Mouse (Mus musculus) right cerebral cortex, postnatal 25 days (tissue): ENCODE data around the gene Pigl.

Experiments
- DNase-seq: peaks from one replicate; pipeline ENCODE4 v3.0.0; 2022

Gene Pigl

DNA sequence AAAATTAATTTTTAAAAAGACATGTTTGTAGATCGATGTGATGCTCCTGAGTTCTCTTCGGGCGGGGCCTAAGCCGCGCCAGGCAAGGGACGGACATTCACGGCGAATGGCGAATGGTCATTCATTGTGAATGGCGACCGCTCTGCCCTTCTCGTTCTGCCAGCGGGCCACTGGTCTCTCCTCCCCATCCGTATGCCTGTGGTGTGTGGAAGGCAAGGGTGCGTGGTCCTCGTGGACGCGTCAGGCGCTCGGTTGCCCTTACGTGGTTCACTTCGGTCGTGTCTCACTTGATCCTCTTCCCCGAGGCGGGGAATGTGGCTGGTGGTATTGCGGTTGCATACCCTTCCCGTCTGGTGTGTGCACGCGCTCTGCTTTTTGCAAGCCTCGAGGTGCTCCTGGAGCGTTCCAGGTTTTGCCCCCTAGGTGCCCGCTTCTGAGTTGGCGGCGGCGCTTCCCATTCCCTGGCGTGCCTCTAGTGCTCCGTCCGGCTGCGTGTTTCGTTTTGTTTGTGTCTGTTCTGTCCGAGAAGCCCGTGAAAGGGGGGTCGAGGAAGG lies 102.3 kb downstream of the Pigl start:
- no peak for DNase-seq

DNA sequence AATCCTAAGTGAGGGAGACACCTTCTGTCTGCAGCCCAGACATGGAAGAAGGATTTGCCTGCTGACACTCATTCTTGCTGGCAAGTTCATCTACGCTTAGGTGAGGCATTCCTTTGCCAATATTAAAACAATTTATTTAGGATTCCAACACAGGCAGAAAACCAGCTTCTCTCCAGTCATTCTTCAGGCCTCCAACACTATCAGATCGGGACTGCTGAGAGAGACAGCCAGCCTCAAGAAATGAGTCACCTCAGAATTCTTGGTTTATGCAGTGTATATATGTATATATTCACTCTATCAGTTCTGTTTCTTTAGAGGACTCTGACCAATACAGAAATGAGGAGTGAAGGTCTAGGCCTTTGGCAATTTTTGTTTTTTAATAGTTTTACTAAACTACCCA lies 105.3 kb downstream of the Pigl start:
- no peak for DNase-seq
